Mouse (Mus musculus): ENCODE measurements at regions not wholly inside any gene's neighbourhood (a gene's known extent, or its start where the extent isn't known, plus 50 kb on each side); places are given as distances from the start of the nearest gene placed in this dataset.

DNA sequence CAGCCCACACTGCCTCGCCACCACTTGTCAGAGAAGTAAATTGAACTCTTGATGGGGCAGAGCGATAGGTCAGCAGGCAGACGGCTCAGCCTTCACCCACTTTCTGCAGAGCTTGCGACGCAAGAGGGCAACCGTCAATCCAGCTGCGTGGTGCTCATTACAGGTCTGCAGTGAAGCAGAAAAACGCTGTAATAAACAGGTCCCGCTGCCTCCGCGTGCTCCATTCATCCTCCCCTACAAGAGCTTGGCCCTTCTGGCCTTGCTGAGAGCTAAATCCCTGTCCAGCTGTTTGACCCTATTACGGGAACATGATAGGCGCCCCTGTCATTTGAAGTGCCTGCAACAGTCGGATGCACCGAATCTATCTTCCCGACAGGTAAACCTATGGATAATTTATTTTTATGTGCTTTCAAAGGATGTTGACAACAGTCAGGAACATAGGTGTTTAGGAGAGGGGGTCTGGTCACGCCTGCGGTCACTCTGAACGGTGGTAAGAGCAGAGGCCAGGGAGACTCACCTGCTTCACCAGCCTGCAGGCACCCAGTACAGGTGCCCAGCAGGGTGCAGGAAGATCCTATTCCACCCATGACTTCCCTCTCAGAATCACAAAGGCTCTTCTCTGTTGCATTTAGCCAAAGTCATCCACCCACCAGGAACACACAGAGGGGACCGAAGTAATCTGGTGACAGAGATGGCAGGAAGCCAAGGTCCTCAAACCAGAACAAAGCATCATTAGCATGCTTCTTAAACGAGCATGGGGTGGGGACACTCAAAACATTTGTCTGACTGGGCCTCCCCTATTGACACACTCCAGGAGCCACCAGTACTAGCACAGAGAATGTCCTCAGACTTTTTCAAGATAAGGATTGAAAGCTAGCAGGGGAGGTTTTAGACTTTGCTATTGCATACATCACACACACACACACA lies 464.1 kb upstream of the Mgmt start:
- DNase-seq (ENCODE audit: low read depth, low spot score) = peak; percentile 69

DNA sequence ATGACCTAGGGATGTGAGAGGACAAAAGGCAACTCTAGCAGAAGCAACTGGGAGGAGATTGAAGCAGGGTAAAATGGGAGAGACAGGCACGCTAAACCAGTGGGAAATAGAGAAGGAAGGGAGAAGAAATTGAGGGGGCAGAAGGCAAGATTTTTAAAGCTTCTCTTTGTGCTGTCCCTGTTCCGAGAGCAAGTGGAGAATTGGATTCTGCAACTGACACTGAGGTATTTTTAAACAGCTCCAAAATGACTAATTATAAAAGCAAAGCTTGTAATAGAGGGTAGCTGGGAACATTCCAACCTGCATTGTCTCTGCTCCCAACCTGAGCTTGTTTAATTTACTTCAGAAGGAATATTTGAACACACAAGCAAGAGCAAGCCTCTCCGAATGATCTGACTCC lies 460.7 kb upstream of the Mgmt start:
- no peak for DNase-seq (ENCODE audit: low read depth, low spot score)

DNA sequence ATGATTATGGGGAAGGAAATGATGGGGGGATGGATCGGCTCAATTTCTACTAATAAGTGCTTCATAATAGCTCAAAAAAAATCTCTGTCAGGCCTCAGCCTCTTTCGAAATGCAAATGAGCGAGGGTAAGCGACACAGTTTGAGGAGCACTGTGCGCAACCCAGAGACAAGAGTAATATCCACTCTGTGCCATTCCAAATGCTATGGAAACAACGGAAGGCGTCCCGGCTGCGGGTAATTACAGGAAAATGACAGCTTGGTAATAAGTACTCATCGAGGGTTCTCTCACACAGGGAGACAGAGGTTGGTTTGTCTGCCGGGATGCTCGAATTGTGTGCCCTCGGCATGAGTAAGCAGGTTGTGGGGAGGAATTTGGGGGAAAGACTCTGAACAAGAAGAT lies 459.9 kb upstream of the Mgmt start:
- DNase-seq (ENCODE audit: low read depth, low spot score) = no peak

DNA sequence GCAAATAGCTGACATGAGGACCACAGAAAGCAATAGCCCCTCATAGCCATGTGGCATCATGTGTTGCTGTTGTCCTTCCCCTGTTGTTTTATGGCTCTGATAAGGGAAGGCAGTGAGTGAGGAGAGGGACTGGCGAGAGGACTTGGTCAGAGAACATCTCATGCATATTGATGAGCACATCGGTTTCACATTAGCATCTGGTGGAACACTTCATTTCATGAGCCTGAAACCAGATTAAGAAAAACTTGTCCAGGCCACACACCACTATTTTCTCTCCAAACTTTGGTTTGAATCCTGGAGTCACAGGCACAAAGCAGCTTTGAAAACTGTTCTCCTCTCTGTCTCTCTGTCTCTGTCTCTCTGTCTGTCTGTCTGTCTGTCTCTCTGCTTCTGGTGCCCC lies 451.0 kb upstream of the Mgmt start:
- DNase-seq (ENCODE audit: low read depth, low spot score) = no peak

DNA sequence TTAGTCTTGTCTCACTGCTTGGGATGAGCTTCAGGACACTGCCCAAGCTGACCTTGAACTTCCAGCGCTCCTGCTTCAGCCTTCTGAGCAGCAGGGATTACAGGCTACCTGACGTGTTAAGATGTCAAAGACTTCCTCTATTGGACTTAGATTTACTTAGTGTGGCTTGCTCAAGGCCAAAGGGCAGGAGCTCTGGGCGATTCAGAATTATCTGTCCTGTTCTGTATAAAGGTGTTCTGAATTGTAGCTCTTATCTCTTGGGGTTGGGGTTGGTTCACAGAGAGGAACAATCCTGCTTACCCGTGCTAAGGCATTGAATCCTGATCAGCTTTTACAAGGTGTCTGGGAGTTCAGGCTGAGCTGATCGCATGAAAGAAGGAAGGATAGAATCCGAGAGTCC lies 449.3 kb upstream of the Mgmt start:
- no peak for DNase-seq (ENCODE audit: low read depth, low spot score)

DNA sequence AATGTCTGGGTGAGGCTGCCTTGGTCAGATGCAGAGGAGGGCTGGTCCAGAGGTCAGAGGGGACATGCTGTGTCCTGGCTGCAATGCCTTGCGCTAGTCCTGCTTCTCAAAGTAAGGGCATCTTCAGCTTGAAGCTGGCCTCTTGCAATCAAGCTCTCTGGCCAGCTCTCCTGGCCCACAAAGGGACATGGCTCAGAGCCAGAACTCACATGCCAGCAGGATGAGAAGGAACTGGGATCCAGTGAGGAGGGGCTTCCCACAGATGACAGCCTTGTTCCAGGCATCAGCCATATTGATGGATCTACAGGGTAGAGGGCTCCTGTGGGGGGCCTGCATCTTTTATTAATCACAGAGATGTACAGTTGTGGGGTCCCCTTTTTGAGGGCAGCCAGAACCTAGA lies 445.1 kb upstream of the Mgmt start:
- DNase-seq (ENCODE audit: low read depth, low spot score) = no peak

DNA sequence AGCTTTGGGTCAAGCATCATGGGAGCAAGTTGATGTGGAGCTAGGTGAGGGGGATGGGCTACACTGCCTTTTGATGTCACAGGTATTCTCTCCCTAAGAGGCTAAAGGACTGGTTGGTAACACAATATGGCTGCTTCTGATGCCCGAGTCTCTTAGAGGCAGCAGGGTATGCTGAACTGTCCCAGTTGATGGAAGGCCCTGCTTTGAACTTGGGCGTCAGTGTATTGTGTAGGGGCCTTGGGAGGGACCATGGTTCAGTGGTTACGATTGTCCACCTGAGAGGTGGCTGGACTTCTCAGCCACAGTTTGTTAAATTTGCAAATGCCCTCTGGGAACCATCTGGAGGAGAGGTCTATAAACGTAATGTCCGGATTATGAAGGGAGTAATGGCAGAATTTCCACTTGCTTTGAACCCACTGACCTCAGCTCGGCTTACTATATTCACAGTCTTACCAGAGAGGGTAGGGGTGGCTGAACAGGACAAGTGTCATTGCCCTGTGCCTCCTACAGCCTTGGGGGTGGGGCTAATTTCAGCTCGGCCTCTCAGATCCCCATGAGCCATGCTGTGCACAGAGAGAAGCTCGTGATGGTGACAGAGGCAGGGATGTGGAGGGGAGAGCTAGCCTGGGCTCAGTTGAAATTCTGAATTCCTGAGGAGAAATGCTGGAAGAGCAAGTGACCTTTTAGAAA lies 442.6 kb upstream of the Mgmt start:
- peak; percentile 4 for DNase-seq (ENCODE audit: low read depth, low spot score)

DNA sequence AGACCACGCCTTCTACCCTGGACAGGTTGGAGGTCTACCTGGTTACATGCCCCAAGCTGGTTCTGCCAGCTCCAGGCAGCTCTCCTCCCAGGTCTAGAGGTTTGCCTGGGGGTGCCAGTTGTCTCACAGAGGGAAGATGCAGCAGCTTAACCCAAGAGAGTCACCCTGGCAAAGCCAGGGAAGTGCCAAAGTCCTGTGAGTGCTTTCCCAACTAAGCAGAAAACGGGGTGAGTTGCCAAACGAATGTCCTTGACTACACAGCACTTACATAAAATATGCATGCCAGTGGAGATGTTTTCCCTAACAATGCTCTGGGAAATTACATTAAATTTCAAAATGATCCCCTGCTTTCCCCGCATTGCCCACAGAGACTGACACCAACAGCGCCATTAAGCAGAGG lies 441.9 kb upstream of the Mgmt start:
- peak; percentile 10 for DNase-seq (ENCODE audit: low read depth, low spot score)

DNA sequence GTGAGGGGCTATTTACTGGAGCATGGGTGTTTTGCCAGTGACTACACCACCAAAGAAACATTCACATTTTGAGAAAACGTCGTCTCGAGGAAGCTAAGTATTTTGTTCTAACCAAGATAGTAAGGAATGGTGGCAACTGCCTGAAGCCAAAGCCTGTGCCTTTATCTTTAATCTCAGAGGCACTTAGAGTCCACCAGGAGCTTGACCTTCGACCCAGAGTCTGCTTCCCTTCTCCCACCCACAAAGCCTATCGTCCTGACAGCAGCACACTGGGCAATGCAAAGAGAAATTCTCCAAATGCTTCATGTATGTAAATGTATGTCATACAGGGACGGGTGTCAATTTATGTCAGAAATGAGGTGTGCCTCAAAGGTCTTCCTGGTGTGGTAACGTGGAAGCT lies 437.2 kb upstream of the Mgmt start:
- DNase-seq (ENCODE audit: low read depth, low spot score) = no peak

DNA sequence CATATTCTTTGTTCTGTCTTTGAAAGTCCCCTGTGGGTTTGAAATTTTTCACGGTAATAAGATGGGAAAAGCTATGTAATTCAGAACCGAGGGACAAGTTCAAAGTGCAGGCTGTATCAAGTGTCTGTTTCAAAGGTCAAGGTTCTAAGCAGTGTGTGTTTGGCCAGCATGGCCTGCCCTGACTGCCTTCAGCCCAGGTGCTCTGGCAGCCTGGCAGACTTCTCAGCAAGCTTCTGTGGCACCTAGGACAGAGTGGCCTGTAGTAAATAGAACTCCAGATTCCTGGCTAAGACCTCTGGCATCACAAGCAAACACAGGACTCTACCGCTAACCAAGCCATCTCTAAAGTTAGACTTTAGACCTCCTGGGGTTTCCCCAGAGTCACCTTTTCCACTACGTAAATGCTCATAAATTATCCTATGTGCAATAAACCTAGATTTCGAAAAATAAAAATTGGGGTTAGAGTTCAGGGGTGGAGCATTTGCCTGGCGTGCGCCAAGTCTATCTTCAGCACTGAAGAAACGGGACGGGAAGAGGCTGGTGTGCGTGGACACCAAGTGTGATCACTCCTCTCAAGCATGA lies 436.5 kb upstream of the Mgmt start:
- no peak for DNase-seq (ENCODE audit: low read depth, low spot score)

DNA sequence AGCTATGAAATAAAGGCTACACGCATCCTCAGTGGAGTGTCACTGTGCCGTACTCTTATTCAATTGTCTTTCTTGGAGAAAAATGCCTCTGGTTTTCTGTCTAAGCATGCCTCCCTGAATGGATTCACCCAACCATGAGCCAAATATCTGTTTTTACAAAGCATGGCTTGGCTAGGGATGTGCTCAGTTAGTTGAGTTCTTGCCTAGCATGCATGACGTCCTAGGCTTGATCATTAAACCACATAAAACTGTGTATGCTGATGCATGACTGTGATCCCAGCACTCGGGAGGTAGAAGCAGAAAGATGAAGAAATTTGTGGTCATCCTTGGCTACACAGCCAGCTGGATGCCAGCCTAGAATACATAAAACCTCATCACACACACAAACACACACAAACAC lies 417.3 kb upstream of the Mgmt start:
- no peak for DNase-seq (ENCODE audit: low read depth, low spot score)

DNA sequence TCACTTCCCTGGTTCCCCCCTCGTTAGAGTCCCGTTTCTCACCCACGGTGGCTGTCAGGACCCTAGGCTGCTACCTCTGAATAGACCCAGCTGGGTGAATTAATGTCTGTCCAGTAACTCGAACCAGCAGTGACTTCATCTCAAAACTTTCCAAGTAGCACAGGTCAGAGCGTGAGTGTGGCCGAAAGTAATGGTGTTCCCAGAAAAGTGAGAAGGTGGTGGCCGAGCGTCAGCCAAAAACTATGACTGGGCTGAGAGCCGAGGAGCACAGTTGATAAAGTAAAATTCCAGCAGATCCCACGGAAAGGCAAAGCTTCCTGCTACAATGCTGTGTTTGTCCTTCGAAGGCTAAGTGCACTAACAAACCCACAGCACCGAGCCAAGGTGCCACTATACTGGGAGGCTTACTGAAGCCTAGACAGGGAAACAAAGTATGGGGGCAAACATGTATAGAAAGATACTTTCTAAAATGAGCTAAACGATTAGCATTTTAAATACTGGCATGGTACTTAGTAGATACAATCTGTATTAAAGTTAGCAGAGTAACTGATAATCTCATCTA lies 413.7 kb upstream of the Mgmt start:
- DNase-seq (ENCODE audit: low read depth, low spot score) = no peak

DNA sequence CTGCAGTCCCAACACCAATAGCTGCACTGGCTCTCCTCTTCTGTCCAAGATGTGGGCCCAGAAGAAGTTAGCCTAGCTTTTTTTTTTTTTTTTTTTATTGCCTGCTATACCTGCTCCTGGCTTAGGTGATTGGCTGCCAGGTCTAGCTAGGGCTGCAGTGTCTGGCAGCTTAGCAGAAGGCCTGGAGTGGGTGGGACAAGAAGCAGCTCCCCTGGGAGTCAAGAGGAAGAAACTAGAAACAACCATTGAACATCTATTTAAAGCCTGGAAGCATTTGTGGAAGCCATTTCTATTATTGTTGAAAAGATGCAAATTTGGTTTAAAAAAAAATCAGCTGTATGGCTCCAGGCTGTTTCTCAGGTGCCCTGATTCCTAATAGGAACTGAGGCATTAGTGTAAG lies 411.2 kb upstream of the Mgmt start:
- DNase-seq (ENCODE audit: low read depth, low spot score) = no peak

DNA sequence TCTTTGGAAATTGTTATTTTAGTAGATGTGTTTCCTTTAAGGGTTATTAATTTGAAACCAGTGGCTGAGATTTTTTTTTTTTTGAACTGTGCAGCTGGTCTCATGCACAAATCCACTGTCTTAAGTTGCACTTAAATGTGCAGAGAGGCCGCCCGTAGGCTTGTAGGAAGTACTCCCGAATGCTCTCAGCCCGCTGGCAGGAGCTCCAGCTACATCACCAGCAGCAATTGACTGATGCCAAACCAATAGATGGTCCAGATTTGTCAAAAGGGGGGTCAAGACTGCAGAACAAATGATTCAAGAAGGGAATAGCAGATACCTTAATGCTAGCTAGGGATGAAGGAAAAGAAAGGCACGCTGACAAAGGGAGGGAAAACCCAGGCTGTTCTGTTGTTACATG lies 406.9 kb upstream of the Mgmt start:
- no peak for DNase-seq (ENCODE audit: low read depth, low spot score)

DNA sequence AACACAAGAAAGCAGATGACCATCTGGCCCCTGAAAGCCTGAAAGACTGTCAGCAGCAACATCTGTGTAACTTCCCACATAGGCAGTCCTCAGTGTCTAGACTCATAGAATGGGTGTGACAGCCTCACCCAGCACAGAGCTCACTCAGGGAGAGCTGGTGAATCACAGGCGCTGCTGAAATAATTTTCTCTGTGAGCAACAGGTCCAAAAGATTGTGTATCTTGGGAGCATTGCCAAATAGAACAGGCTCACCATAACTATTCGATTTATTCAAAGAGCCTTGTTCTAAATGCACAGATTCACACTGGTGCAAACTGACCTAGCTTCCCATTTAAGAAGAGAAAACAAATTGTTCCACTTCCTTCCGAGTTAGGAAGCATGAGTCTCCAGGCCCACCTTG lies 399.6 kb upstream of the Mgmt start:
- DNase-seq (ENCODE audit: low read depth, low spot score) = no peak

DNA sequence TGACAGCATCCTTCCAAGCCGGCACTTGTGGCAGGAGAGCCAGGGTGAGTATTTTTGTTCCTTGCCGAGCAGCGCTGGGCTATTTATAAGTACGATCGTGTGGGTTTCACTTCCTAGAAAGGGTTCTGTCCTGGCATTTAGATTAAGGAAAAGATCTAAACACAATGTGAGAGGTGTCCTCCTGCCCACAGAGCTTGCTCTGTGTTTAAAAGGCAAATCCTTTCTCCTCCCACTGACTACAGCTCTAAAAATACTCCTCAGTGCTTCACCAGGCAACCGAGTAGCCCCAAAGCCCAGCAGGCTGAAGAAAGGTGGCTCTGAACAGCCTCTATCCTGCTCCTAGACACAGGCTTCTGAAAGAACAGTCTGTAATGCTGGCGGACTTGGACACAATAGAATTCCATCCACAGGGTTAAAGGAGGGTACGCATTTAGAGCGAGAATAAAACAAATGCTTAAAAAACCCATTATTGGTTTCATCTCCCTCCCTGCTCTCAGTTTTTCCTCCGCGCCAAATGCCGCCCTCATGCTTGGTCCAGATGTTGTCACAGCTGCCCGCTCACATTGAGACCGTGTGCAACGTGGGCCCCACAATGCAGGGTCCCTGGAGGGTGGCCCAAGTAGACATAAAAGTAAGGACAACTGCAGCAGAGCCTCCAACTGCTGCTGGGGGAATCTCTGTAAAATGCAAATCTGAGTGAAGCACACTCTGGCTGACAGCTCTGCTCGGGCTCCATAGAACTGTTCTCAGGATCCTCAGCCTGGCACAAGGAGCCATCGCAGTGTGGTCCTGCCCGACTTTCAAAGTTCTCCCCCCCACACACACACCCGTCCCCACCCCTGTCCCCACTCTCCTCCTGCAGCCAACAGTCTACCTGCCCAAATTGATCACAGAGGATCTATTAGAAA lies 397.8 kb upstream of the Mgmt start:
- no peak for DNase-seq (ENCODE audit: low read depth, low spot score)

DNA sequence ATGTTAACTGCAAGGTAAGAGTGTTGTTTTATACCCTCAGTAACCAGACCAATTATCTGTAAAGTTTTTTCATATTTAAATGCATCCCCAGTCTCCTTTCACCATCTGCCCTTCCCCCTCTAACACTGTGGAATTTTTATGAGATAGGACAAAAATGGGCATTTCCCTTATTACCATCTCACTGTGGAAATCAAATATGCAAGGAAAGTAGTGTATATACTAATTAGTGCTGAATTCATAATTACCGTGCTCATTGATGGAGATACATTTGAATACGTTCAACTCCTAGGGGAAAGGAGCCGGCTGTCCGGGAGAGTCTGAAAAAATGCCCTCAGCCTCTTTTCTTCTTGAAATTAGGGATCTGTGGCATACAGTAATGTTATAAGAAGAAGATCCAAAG lies 394.4 kb upstream of the Mgmt start:
- DNase-seq (ENCODE audit: low read depth, low spot score) = no peak

DNA sequence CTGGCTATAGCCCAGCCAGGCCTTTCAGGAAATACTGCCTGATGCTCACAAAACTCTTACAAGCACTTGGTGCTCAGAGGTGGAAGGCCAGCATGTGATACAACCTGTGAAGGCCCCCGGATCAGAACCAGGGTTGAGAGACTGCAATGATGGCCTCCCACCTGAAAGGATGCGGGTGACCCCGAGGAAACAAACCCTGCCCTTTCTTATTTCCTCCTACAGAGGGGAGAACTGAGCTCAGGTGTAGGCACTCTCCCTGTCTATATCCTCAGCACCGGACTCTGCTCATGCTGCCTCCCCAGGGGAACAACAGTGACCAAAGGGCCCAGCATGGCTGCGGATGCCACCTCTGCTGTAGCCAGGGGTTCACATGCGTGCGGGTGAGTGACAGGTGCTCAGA lies 393.3 kb upstream of the Mgmt start:
- DNase-seq (ENCODE audit: low read depth, low spot score) = no peak

DNA sequence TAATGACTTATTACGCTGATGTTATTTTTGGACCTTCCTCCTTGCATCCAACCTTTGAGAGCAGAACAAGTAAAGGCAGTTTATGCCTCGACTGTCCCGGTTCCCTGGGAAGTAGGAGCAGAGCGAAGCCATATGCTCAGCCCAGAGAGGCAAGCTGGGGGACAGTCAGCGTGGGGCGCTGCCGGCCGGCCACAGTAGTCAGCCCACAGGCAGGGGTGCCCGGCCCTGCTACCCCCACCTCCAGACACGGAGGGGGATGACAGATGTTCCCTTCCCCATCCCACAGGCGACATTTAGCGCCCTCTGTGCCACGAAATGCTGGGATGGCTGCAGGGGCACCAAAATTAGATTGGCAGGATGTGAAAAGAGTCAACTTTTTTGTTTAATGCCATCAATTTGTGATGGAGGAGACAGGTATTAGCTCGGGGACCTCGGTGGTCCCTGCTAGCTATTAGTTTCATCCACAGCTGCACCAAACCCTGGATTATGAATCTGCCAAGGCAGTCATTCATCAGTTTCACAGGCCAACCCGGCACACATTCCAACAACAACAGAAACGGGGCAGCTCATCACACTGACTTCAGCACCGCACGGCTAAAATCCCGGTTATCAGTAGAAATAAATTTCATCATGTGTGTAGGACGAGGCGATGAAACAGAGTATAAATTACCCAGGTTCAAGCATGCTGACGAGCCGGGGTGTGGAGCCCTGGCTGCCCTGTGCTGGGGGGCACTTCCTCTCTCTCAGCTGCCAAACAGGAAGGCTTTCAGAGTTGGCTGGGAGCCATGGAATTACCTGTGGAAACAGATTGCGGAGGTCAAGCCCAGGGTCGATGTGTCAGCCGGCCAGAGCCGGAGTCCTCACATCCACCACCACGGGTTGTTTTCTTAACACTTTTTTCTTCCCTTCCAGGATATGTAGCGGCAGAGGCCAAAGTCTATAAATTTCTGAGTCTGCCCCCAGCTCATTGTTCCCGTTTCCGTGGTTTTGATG lies 392.3 kb upstream of the Mgmt start:
- no peak for DNase-seq (ENCODE audit: low read depth, low spot score)

DNA sequence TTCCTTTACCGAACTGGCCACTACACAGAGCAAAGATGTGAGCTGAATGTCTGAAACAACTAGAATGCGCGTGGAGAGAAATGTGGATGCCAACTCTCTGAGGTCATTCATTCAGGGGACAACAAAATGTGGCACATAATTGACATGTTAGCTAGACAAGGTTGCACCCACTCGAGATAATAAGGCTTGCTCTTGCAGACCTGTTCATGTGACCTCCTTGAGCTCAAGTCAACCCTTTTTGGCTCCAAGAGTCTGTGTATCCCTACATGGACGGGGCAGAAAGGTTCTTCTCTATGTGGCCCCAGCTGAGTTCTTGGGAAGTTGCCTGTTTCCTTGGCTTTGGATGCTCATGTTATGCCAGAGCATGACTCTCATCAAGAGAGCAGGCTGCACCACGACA lies 383.0 kb upstream of the Mgmt start:
- no peak for DNase-seq (ENCODE audit: low read depth, low spot score)
